Mouse (Mus musculus): ENCODE data around the gene Vmn2r56. TPM values are rescaled to one million over a fixed set of nuclear protein-coding genes. Genes with fewer than 3 reads are reported as not detected.

Gene Vmn2r56
- polyA plus RNA-seq, 1 experiment from 2014 or later: not detected

Other genes starting within 250 kb of the Vmn2r56 start
- gene 2900092C05Rik, start 222.5 kb downstream of the Vmn2r56 start, polyA plus RNA-seq (2014; fragmentation: Nextera tagmentation; extraction: Ambion mirVana): not detected in 2 replicates
- 0.01 TPM in 2 replicates for gene Vmn2r53, start 126.2 kb downstream of the Vmn2r56 start, polyA plus RNA-seq (2014; fragmentation: Nextera tagmentation; extraction: Ambion mirVana)
- not detected in 2 replicates for gene Vmn2r54, start 94.7 kb downstream of the Vmn2r56 start, polyA plus RNA-seq (2014; fragmentation: Nextera tagmentation; extraction: Ambion mirVana)
- gene Vmn2r55, start 50.0 kb downstream of the Vmn2r56 start, polyA plus RNA-seq (2014; fragmentation: Nextera tagmentation; extraction: Ambion mirVana): not detected in 2 replicates
- gene Zscan18, start 68.6 kb upstream of the Vmn2r56 start, polyA plus RNA-seq (2014; fragmentation: Nextera tagmentation; extraction: Ambion mirVana): 6.1 and 9.3 TPM in 2 replicates
- 18.5 and 19.8 TPM in 2 replicates for gene Zfp329, start 83.9 kb upstream of the Vmn2r56 start, polyA plus RNA-seq (2014; fragmentation: Nextera tagmentation; extraction: Ambion mirVana)
- 20.9 and 33.2 TPM in 2 replicates for gene Zfp110, start 99.8 kb upstream of the Vmn2r56 start, polyA plus RNA-seq (2014; fragmentation: Nextera tagmentation; extraction: Ambion mirVana)
- 4.0 and 4.5 TPM in 2 replicates for gene Zfp128, start 146.2 kb upstream of the Vmn2r56 start, polyA plus RNA-seq (2014; fragmentation: Nextera tagmentation; extraction: Ambion mirVana)
- gene Zscan22, start 162.8 kb upstream of the Vmn2r56 start, polyA plus RNA-seq (2014; fragmentation: Nextera tagmentation; extraction: Ambion mirVana): 17.7 and 22.1 TPM in 2 replicates
- gene Rps5, start 187.3 kb upstream of the Vmn2r56 start, polyA plus RNA-seq (2014; fragmentation: Nextera tagmentation; extraction: Ambion mirVana): 1,360 and 1,560 TPM in 2 replicates
- gene Rnf225, start 192.4 kb upstream of the Vmn2r56 start, polyA plus RNA-seq (2014; fragmentation: Nextera tagmentation; extraction: Ambion mirVana): 0.47 and 0.76 TPM in 2 replicates
- gene Zfp324, start 230.8 kb upstream of the Vmn2r56 start, polyA plus RNA-seq (2014; fragmentation: Nextera tagmentation; extraction: Ambion mirVana): 6.9 and 9.3 TPM in 2 replicates
- gene Zfp446, start 242.8 kb upstream of the Vmn2r56 start, polyA plus RNA-seq (2014; fragmentation: Nextera tagmentation; extraction: Ambion mirVana): 6.2 and 10.7 TPM in 2 replicates